Mouse (Mus musculus) stomach, embryonic 15.5 days (tissue): ENCODE data around the gene Camkv. TPM values are rescaled to one million over a fixed set of nuclear protein-coding genes. Genes with fewer than 3 reads are reported as not detected.

ENCODE experiments used
- ATAC-seq: fragments of 200-750 bp; cut with Nextera tagmentation; 2 replicates; pipeline ENCODE4 v1.8.0; 2017; ENCODE audit warnings: low read depth, moderate number of reproducible peaks, moderate TSS enrichment; ENCODE audit not compliant: insufficient read depth, low FRiP score
- H3K27ac ChIP-seq: fragments of 300-500 bp; sonication (generic); 2 replicates; pipeline ENCODE4 v1.5.1; 2015; ENCODE audit warnings: mild to moderate bottlenecking, inconsistent platforms
- H3K27me3 ChIP-seq: fragments of 300-500 bp; sonication (generic); replicated peaks from 2 replicates; pipeline ENCODE4 v1.6.1; 2015; ENCODE audit warnings: inconsistent platforms
- H3K36me3 ChIP-seq: fragments of 300-500 bp; sonication (generic); 2 replicates; pipeline ENCODE4 v1.6.1; 2015; ENCODE audit warnings: inconsistent platforms
- H3K4me1 ChIP-seq: fragments of 300-500 bp; sonication (generic); 2 replicates; pipeline ENCODE4 v1.6.1; 2015; ENCODE audit warnings: inconsistent platforms
- H3K4me2 ChIP-seq: fragments of 300-500 bp; sonication (generic); 2 replicates; pipeline ENCODE4 v1.6.1; 2015; ENCODE audit warnings: mild to moderate bottlenecking, inconsistent platforms
- H3K4me3 ChIP-seq: fragments of 300-500 bp; sonication (generic); replicated peaks from 2 replicates; pipeline ENCODE4 v1.5.1; 2015; ENCODE audit warnings: inconsistent platforms
- H3K9ac ChIP-seq: fragments of 300-500 bp; sonication (generic); 2 replicates; pipeline ENCODE4 v1.6.1; 2015; ENCODE audit warnings: inconsistent platforms
- H3K9me3 ChIP-seq: fragments of 300-500 bp; sonication (generic); 2 replicates; pipeline ENCODE4 v1.6.1; 2016; ENCODE audit warnings: inconsistent platforms
- WGBS: fragments of 180-500 bp; shearing (Covaris S2); methylation state at CpG from one replicate; pipeline ENCODE4 v1.1.7; 2015; 5-methylcytosine and 5-hydroxymethylcytosine counted together
- polyA plus RNA-seq: library from polyadenylated mRNA; unstranded; fragments of >200 nt; fragmentation: Nextera tagmentation; extraction: Ambion mirVana; gene quantifications from 2 replicates; pipeline ENCODE4 v1.2.1, GENCODE M21; 2015

Camkv gene
- polyA plus RNA-seq, 1 experiment from 2014 or later: 3.0 TPM

DNA sequence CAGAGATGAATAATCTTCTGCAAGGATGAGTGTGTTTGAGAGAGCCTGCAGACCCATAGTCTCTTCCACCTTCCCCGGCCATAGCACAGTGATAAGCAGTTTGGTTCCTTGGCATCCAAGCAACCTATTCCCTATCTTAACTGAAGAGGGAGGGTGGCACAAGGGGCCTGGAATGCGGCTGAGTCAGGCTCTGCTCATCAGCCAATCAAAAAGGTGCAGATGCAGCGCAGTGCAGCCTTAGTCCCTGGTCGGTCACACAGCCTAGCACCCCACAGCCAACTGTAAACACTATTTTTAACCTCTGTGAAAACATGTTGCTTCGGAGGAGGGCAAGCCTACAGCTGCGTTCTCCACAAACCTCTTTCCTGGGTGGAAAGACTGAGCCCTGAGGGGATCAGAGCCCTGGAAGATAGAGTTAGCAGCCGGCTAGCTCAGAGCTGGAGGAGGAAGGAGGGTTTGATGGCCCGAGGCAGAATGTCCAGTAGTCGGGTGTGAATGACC lies 8.5 kb upstream of the Camkv start:
- WGBS: 49% methylated on average over 9 of the region's 9 CpGs
- Histone ChIP-seq H3K4me1 (peaks cover 8% of the 10 kb centered on the region; the same call in 1 of the 2 replicates), H3K36me3 (no peaks in the 10 kb centered on the region), H3K27me3 (no peaks in the 10 kb centered on the region), H3K9me3 (no peaks in the 10 kb centered on the region), H3K9ac (no peak overlapping the region), H3K4me3 (no peak overlapping the region), H3K4me2 (no peak overlapping the region), H3K27ac (no peak overlapping the region)
- no peak for ATAC-seq

DNA sequence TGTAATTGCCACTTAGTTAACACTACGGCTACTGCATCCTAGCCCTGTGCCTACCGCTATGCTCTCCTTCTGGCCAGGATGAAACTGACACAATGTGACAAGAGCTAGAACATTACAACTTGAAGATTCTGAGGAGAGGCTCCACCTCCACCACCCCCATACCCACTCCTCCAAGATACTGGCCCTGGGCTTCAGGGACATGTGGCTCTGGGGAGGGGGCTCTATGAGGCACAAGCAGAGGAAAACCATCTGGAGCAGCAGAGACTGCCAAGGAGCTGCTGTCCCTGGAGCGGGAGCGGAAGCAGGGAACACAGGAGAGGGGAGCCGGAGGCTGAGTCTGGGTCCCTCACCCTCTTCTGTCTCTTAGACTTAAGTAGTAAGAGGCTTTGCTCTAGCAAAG lies 7.7 kb upstream of the Camkv start:
- Histone ChIP-seq H3K4me2 (no peak overlapping the region), H3K9me3 (no peaks in the 10 kb centered on the region), H3K36me3 (no peaks in the 10 kb centered on the region), H3K9ac (no peak overlapping the region), H3K27me3 (no peaks in the 10 kb centered on the region), H3K4me3 (no peak overlapping the region), H3K4me1 (peaks cover 8% of the 10 kb centered on the region; the same call in 1 of the 2 replicates), H3K27ac (peak overlapping the region; percentile 35)
- WGBS: 55% methylated on average over 5 of the region's 5 CpGs
- ATAC-seq: no peak

DNA sequence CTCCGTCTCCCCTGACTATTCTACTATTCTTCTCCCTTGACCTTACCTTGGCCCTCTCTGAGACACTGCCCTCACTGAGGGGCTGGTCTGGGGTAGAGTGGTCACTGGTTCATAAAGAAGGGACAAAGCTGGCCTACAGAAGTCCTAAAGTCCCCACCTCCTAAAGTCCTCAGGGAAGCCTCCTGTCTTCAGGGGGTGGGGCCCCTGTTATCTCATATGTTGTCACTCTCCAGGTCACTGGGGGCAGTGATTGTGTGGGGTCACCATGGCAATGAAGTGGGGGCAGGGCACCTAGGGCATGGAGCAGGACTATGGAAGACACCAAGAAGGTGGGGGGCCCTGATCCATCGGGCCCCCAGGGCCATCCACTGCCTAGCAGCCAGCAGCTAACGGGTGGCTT lies 7.3 kb upstream of the Camkv start, which contains the start of gene Actl11:
TSS of gene Actl11 (plus strand) at position 301 of the 400 bp plus-strand sequence.
- no peaks in the 10 kb centered on the region for H3K36me3 ChIP-seq
- H3K4me3 ChIP-seq: no peak within 1 kb of the TSS
- H3K27ac ChIP-seq: peak within 1 kb of the TSS; percentile 35
- peaks cover 8% of the 10 kb centered on the region; the same call in 1 of the 2 replicates for H3K4me1 ChIP-seq
- ATAC-seq: no peak
- H3K9me3 ChIP-seq: no peaks in the 10 kb centered on the region
- H3K9ac ChIP-seq: no peak within 1 kb of the TSS
- WGBS: 58% methylated on average over 3 of the region's 3 CpGs
- no peak within 1 kb of the TSS for H3K4me2 ChIP-seq
- no peaks in the 10 kb centered on the region for H3K27me3 ChIP-seq

DNA sequence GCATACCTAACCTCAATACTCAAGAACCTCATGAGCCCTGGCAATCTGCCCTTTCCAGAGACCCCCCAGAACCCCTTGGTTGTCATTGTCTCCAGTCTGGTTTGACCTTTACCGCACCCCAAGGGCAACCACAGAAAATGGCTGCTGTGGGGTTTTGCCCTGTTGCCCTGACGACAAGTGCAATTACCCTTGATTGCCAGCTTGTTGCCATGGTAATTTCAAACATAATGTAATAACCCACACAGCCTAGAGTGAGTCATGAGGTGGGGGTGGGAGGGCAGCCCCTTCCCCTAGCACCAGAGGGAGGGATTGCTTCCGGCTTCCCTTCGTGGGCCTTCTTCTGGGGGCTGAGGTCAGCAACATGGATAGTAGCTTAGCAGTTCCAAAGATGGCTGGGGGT lies 3.3 kb upstream of the Camkv start:
- Histone ChIP-seq H3K4me3 (no peak overlapping the region), H3K9me3 (no peaks in the 10 kb centered on the region), H3K4me1 (peaks cover 23% of the 10 kb centered on the region), H3K36me3 (no peaks in the 10 kb centered on the region), H3K27me3 (peaks cover 23% of the 10 kb centered on the region), H3K27ac (no peak overlapping the region), H3K4me2 (no peak overlapping the region), H3K9ac (no peak overlapping the region)
- WGBS: 72% methylated on average over 4 of the region's 4 CpGs
- no peak for ATAC-seq

DNA sequence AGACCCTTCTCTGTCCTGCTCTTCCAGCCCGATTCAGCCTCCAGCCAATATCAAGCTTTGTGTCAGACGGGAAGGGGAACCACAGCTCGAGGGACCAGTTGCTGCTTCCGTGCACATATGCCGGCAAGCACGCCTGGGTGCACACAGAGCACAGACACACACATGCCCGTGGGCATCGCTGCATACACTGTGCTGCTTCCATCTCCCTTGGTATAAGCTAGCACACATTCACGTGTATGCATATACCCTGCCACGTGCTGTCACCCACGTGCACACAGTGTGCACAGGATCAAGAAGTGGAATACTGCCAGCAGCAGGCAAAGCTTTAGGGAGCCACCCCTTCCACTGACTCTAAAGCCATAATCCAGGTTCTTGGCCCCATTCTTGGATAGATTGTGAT lies 1.3 kb upstream of the Camkv start:
- no peak overlapping the region for H3K4me2 ChIP-seq
- H3K9me3 ChIP-seq: no peaks in the 10 kb centered on the region
- ATAC-seq: no peak
- H3K4me3 ChIP-seq: no peak overlapping the region
- H3K4me1 ChIP-seq: peaks cover 16% of the 10 kb centered on the region
- H3K9ac ChIP-seq: no peak overlapping the region
- H3K27me3 ChIP-seq: peaks cover 24% of the 10 kb centered on the region
- WGBS: 83% methylated on average over 11 of the region's 11 CpGs
- H3K27ac ChIP-seq: no peak overlapping the region
- H3K36me3 ChIP-seq: no peaks in the 10 kb centered on the region

DNA sequence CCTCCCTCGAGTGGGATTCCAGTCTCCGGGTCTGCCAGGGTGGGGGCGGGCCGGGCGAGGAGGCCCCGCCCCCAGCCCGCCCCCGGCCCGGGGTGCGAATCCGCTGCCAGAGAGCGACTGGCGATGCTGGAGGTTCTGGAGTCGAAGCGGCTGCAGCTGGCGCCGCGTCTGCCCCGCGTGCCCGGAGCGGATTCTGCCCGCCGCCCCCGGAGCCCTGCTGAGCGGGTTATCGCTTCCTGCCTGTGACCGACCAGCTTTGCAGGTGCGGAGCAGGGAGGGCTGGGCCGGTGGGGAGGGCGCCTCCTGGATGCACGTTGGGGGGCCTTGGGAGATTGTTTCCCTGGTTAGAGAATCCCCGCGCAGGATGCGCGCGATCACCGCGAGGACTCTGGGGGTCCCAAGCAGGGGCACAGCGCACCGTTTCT lies 328 bp downstream of the Camkv start:
- Histone ChIP-seq H3K9ac (peak overlapping the region; percentile 35; the same call in 1 of the 2 replicates), H3K27me3 (peaks cover 24% of the 10 kb centered on the region), H3K27ac (no peak overlapping the region), H3K4me3 (peak overlapping the region; percentile 47), H3K9me3 (no peaks in the 10 kb centered on the region), H3K36me3 (no peaks in the 10 kb centered on the region), H3K4me2 (peak overlapping the region; percentile 92), H3K4me1 (peaks cover 16% of the 10 kb centered on the region)
- ATAC-seq: no peak
- under 1% methylated on average over 41 of the region's 41 CpGs for WGBS

DNA sequence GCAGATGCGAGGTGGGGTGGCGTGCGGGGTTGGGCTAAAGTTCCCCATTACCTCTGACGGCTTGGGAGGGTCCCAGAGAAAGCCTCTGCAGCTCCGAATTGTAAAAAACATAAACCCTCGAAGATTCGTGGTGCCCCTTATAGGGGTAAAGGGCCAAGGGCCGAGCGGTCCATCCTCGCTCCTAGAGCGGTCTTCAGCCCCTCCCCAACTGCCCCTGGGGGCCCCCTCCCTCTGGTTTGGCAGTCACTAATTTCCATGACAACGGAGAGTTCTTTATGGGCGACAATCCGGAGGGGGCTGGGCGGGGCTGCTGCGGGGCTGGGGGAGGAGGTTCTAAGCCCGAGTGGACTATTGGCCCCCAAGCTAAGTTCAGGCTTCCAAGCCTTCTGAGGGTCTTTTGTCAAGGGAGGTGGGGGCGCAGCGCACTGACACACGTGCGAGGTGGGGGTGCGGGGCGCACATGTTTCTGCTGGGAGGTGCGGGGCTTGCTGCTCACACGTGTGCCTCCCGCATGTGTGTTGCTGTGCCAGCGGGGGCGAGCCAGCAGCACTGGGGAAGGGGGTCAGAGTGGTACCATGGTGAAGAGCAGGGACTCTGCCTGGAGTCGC lies 845 bp downstream of the Camkv start:
- no peaks in the 10 kb centered on the region for H3K36me3 ChIP-seq
- H3K9me3 ChIP-seq: no peaks in the 10 kb centered on the region
- no peak overlapping the region for H3K9ac ChIP-seq
- WGBS: 4% methylated on average over 29 of the region's 29 CpGs
- H3K27me3 ChIP-seq: peaks cover 24% of the 10 kb centered on the region
- no peak for ATAC-seq
- no peak overlapping the region for H3K27ac ChIP-seq
- peak overlapping the region; percentile 47 for H3K4me3 ChIP-seq
- peaks cover 16% of the 10 kb centered on the region for H3K4me1 ChIP-seq
- peak overlapping the region; percentile 92 for H3K4me2 ChIP-seq

DNA sequence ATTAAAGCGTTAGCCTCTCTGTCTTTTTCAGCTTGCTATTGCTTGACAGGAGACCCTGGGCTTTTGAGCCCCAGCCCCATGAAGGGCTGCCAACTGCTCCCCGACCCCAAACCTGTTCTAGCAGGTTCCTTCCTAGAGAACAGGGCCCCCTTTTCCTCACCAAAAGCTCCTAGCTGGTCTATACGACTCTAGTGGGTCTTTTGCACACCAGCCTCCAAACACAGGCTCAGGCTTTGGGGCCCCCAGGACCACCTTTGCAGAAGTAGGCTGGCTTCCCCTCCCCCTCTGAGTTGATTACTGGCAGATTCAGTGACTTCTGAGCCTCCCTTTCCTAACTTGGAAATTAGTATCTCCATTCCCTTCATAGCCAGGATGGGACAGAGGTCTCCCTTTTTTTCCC lies 1.4 kb downstream of the Camkv start:
- Histone ChIP-seq H3K36me3 (no peaks in the 10 kb centered on the region), H3K9me3 (no peaks in the 10 kb centered on the region), H3K4me1 (peaks cover 16% of the 10 kb centered on the region), H3K4me2 (peak overlapping the region; percentile 92), H3K27me3 (peaks cover 24% of the 10 kb centered on the region), H3K9ac (no peak overlapping the region), H3K27ac (no peak overlapping the region), H3K4me3 (no peak overlapping the region)
- no peak for ATAC-seq
- 27% methylated on average over 3 of the region's 3 CpGs for WGBS

DNA sequence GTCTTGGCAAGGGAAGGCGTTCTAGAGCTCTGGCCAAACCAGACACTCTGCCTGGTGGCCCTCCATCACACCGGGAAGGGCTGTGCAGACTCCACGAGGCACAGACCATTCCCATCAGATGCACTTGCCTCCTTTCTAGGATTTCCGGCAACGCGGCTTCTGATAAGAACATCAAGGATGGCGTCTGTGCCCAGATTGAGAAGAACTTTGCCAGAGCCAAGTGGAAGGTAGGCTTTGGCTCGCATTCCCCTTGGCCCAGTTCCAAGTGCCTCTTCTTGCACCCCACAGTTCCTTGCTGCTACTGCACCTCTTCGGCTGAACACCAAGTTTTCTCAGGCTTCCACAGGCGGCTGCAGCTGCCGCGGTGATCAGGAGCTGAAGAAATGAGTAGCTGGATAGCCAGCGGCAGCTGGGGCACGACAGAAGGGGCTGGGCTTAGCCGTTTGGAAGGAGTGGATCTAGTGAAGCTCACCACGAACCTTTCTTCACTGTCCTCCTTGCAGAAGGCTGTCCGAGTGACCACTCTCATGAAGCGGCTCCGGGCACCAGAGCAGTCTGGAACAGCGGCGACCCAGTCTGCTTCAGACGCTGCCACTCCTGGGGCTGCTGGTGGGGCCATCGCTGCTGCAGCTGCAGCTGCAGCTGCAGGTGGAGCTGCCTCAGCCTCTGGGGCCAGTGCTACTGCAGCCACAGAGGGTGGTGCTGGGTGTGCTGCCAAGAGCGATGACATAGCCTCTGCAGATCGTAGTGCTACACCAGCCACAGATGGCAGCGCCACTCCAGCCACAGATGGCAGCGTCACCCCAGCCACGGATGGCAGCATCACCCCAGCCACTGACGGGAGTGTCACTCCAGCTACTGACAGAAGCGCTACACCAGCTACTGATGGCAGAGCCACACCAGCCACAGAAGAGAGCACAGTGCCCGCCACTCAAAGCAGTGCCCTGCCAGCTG lies 12.0 kb downstream of the Camkv start:
- H3K9ac ChIP-seq: no peak overlapping the region
- no peak overlapping the region for H3K27ac ChIP-seq
- H3K4me2 ChIP-seq: no peak overlapping the region
- no peak overlapping the region for H3K4me3 ChIP-seq
- peaks cover 9% of the 10 kb centered on the region for H3K4me1 ChIP-seq
- WGBS: 84% methylated on average over 31 of the region's 31 CpGs
- no peaks in the 10 kb centered on the region for H3K27me3 ChIP-seq
- ATAC-seq: no peak
- no peaks in the 10 kb centered on the region for H3K36me3 ChIP-seq
- H3K9me3 ChIP-seq: no peaks in the 10 kb centered on the region

DNA sequence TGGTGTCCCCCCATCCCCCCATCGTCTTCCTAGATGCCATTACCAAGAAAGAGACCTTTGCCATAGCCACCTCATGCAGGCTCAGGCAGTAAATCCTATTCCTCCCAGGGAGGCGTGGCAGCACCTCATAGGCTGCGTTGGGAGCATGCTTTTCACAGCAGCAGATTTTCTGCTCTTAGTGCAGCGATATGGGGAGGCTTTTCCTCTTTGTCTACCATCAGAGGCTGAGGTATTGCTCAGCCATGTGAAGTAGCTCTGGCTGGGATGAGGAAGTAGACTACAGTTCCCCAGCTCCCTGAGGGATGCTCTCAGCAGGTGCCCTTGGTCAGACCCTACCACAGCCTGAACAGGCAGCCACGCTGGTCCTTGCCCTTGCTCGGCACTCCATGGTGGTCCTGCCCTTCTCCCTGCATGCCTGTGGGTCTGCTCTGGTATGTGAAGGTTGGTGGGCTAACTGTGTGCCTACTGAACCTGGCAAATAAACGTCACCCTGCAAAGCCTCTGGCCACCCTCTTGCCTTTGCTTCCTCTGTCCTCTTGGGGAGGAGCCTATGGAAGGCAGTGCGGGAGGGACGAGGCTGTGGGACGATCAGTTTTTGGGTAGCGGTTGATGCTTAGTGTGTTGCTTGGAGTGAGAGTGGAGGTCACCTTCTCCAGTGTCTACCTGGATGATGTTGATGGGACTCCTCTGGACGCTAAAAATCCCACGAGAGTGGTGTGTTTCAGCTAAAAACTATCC lies 13.9 kb downstream of the Camkv start:
- no peak overlapping the region for H3K27ac ChIP-seq
- H3K27me3 ChIP-seq: no peaks in the 10 kb centered on the region
- no peaks in the 10 kb centered on the region for H3K36me3 ChIP-seq
- no peak overlapping the region for H3K9ac ChIP-seq
- no peak for ATAC-seq
- peaks cover 9% of the 10 kb centered on the region for H3K4me1 ChIP-seq
- no peaks in the 10 kb centered on the region for H3K9me3 ChIP-seq
- H3K4me2 ChIP-seq: no peak overlapping the region
- 76% methylated on average over 13 of the region's 13 CpGs for WGBS
- H3K4me3 ChIP-seq: no peak overlapping the region

DNA sequence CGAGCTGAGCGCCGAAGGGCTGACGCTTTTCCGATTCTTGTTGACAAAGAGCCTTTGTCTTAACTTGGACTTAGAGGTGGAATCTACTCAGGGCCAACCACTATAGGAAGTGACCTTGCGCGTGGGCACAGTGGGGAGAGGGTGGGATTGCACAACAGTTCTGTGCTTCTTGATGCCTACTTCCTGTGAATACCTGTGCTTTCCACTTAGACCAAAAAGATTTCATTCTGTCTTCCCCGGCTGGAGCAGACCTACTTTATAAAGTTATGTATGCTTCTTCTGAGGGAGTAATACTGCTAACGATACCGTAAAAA lies 14.4 kb downstream of the Camkv start, which contains the start of gene Traip:
TSS of gene Traip (plus strand) at position 215 of the 314 bp plus-strand sequence.
- Histone ChIP-seq H3K36me3 (no peaks in the 10 kb centered on the region), H3K27me3 (no peaks in the 10 kb centered on the region), H3K4me3 (peak within 1 kb of the TSS; percentile 61), H3K9me3 (no peaks in the 10 kb centered on the region), H3K27ac (peak within 1 kb of the TSS; percentile 74; the same call in 1 of the 2 replicates), H3K4me1 (peaks cover 9% of the 10 kb centered on the region), H3K9ac (peak within 1 kb of the TSS; percentile 60), H3K4me2 (peak within 1 kb of the TSS; percentile 91)
- no peak for ATAC-seq
- 86% methylated on average over 10 of the region's 10 CpGs for WGBS
